Mouse (Mus musculus): ENCODE measurements around the gene Otx1. TPM values are rescaled to one million over a fixed set of nuclear protein-coding genes. Genes with fewer than 3 reads are reported as not detected.
A peak's percentile ranks its signal among the peaks of the same experiment; 100 is the strongest.

The Otx1 gene
- total RNA-seq, 4 experiments from 2014 or later: 4.9 to 7.1 (median 5.9) TPM

DNA sequence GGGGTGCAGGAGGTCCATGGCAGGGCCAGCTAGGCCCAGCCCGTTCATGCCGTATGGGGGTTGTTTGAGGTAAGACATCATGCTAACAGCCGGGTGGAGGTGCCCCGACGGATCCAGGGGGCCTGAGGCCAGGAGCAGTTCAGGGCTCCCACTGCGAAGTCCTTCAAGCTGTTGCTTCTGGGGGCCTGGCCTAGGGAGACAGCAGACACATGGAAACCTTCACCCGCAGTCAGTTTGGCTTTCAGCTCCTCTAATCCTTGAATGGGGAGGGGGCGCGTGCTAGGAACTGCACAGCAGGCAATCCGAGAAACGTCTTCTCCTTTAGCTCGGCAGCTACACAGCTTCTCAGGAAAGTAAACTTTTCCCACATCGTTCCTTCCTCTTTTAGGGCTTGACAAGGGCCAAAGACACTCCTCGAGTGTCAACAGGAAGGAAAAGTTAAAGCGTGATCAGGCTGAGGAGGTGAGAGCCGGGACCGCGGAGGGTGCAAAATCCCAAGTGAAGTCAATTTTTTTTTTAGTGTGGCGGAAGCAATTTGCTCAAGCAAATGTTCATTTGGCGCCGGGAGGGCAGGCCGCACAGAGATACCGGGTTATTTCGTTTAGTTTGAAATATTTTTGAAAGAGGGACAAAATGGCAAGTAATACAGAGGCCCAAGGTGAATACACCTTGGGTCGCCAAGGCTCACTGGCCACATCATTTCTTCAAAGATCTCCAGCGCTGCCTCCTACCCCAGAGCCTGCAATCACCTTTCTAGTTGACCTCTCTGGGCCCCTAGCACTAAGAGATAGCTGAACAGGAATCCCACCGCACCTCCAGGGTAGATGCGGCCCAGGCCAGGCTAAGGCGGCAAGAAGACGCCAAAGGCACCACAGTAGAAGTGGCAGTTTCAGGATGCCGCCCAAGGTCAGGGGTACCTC lies 3.0 kb downstream of the Otx1 start:
- peak in 1 of 2 experiments; percentile 6 for DNase-seq (ENCODE audit: low spot score in 2 of 2)

DNA sequence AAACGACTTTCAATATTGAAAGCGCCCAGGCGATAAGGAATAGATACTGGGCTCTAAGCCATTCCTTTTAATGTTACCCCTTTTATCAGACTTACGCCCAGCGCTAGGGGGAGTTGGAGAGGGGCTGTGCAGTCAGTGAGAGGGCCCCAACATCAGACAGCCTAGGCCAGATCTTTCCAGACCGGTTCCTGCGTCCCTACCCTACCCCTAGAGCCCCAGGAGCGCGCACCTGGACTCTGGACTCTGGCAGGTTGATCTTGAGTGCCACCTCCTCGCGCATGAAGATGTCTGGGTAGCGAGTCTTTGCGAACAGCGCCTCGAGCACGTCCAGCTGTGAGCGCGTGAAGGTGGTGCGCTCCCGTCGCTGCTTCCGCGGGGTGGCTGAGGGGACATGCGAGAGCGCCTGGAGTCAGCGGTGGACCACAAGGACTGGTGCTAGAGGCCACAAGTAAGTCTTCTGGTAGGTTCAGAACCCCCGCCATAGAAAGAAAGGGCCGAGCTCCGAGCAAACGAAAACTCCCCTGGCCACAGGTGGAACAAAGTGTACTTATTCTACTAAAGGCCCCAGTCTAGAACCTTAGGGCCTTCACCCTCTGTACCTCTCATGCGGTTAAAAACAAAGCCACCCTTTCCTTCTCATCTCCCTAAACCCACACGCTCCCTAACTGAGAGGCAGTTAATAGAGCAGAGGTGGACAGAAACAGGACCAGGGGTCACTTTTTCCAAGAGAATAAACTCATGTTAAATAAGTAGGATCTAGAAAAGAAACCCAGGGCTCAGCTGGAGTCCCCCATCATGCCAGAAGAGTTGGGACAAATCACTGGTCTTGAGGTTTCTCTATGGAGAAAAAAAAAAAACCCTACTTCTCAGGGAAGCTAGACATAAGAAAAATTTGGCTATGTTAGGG lies 4.3 kb downstream of the Otx1 start:
- DNase-seq (ENCODE audit: low spot score in 2 of 2): peak in 1 of 2 experiments; percentile 5

DNA sequence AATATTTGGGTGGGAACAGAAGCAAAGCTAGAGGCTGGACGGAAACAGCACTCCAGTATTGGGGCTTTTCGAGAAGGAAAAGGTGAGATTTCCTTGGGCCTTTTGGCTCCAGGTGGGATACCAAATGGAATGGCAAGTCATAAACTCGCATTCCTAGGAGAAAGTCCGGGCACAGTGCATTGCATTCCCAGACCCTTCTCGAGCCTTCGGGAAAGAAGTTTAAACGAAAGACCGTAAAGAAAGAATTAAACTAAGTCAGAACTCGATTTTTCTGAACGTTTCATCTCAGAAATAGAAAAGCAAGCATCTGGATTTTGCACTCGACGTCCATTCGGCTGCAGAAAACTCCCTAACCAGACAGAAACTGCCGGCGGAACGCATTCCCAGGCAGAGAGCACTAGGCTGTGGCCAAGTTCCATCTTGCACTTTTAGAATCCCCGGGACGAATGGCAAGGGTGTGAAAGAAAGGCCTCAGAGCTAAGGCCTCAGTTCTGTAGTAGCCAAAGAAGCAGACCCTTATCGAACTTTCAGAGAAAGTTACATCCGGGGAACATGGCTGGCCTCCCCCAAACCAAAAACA lies 5.0 kb downstream of the Otx1 start:
- peak in 1 of 2 experiments; percentile 13 for DNase-seq (ENCODE audit: low spot score in 2 of 2)

DNA sequence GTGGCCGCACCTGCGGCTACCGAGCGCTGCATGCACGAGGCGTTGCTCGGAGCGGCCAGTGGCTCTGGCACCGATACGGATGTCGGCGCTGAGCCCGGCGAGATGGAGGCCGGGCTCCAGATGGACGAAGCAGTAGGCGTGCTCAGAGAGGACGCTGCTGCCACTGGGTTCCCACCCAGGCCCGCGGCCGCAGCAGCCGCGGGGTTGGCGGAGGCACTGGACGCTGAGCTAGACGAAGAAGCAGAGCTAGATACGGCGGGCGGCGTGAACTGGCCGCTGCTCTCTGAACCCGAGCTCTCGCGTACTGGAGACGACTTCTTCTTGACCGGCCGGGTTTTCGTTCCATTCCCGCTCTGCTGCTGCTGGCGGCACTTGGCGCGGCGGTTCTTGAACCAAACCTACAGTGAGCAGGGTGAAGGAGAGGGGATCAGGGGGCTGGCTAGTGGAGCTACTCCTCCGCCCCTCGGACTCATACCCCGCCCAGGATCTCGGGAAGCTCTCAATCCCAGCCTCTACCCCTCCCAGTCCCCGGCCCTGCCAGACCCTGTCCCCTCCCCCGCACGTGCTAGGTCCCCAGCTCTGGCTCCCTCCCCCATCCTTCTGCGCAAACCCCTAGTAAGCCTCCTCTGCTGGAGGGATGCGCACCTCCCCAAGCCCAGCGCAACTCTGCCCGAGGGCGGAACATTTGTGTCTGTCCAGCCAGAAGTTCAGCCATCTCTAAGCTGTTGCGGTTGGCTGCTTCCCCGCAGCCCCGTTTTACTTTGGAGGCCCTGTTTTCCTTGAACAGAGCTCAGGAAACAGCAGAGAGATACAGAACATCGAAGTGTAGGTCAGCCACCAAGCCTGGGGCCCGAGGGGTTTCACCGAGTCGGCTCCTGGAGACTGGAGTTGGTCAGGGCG lies 5.8 kb downstream of the Otx1 start:
- peak; percentile 15 to 37 for DNase-seq (ENCODE audit: low spot score in 2 of 2)

DNA sequence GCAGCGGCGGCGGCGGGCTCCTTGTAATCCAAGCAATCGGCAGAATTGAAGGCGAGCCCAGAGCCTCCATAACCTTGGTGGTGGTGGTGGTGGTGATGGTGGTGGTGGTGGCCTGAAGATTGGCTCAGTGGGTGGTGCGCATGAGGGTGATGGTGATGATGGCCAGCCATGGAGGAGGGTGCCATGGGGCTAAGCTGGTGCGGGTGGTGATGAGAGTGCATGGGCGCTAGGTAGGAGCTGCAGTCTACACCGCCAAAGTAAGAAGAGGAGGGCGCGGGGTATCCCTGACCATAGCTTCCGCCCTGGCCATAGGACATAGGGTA lies 6.4 kb downstream of the Otx1 start:
- DNase-seq (ENCODE audit: low spot score in 2 of 2): no peak

DNA sequence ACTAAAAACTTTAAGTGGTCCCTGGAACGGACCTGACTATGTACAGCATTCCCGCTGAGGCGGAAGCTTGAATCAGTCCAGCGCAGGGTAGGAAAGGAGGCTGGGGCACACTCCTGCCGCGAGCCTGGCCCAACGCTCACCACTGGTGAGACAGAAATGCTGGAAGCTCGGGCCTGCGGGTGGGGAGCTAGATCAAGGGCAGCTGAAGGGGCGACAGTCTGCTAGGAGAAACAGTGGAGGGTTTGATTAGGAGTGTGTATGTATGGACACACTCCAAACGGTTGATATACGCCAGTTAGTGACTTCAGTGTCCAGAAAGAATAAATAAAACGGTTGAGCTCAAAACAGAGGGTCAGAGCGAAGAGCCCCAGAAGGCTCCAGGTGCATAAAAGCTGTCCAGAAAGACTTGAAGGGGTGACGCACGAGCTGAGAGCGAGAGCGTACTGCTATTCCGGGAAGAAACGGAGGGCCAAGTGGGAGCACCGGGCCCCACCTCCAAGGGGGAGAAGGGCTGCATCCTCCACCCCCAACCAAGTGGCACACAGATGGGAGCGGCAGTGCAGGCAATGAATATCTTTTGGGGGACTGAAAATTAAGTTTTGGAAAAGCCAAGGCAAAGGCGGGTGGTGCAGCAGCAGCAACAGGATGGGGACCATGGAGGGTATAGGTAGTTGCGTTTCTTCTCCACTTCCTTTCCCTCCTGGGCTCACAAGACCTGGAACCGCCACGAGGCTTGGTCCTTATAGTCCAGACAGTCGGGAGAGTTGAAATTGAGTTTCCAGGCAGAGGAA lies 7.0 kb downstream of the Otx1 start:
- DNase-seq (ENCODE audit: low spot score in 2 of 2): peak in 1 of 2 experiments; percentile 4

DNA sequence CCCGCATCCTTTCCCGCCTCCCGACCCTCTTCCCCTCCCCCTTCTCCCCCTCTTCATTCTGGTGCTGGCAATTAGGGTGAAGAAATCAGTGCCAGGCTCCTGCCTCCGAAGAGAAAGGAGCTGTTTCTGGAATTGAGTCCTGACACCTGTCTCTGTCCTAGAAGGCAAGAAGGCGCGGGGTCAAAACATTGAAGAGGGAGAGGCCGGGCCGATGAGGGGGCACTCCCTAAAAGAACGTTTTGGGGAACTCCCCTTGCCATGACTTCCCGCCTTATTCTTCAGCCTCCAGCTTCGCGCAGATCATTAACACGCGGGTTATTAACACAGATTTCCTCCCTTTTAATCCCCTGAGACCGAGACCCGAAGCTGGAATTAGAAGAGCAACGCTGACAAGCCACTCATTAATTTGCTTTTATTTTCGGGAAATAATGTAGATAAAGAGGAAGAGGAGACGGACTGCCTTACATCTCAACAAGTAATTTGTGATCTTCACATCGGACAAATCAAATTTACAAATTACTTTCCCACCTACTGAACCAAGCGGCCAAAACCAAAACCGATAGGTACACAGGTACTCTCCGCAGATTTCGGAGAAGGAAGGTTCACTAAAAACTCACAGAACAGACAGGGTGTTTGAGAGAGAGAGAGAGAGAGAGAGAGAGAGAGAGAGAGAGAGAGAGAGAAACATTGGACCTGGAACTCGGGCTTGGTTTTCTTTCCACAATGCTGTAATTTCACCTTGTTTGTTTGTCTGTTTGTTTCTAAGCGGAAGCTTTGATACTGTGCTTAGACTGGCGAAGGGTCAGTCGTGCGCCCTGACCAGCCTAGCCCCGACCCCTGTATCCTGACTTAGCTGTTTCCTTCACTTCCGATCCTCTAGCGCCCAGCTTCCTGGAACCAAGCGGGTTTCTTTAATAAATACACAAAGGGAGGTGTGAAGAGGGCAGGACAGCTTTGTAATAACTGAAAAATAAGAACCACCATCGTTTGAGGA lies 8.0 kb downstream of the Otx1 start:
- no peak for DNase-seq (ENCODE audit: low spot score in 2 of 2)

DNA sequence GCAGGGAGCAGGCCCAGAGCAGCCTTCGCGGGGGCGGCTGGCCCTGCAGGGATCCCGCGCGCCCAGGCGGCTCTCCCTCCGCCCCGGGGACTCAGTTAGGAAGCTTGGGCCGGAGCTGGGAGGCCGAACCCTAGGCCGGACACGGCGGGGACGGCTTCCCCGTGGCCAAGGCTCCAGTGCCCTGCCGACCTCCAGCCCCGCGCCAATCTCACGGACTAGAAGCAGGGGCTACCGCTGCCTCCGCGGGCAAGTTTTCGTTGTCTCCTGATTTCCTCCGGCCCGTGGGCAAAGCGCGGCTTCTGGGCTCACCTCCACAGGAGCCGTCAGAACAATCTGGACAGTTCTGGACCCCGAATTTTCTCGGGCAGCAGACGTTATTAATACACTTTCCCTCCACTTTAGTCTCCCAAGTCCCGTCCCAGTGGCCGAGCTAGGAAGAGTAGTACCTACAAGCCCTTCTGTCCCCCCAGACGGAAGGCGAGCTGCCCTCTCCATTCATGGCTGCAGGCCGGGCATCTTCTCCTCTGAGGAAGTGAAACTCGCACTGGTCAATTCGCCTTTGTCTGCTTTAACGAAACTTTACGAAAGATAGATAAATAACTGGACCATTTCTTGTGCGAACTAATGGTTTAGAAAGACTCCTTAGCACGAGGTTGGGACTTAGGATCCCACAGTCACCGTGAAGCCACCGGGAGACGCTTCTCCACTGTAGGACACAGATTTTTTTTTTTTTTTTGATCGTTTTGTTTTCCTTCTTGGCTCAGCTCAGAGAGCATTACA lies 8.9 kb downstream of the Otx1 start:
- peak in 1 of 2 experiments; percentile 35 for DNase-seq (ENCODE audit: low spot score in 2 of 2)

DNA sequence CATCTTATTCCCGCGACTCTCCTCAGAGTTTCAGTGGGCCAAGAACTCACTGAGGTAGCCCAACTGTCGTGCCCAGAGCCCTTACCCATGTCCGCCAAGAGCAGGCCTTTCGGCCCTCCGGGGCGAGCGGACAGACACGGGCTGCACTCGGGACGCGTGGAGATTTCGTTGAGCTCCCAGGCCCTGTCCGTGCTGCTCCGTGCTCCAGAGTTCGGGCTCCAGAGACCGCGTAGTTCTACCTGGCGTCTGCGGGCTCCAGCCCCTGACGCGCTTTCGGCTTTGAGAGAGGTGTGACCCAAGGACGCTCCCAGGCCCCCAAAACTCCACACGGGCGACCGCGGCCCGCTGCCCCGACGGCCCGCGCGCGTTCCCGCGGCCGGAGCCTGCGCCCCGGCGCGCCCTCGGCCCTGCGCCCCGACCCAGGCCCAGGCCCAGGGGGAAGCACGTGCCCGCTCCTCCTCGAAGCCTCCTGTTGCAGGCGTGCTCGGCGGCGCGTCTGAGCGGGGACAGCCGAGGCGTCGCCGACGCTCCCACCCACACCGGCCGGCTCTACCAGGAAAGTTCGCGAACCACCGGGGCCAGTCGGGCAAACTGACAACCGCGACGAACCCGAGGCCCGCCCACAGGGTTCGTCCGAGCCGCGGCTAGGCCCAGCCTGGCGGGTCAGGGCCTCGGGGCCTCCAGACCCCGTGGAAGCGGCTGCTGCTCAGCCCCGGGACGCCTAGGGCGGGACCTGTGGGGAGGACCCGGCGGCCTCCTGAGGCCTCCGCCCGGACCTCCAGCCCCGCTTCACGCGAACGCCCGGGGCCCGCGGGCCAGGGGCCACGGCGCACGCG lies 9.7 kb downstream of the Otx1 start:
- no peak for DNase-seq (ENCODE audit: low spot score in 2 of 2)

DNA sequence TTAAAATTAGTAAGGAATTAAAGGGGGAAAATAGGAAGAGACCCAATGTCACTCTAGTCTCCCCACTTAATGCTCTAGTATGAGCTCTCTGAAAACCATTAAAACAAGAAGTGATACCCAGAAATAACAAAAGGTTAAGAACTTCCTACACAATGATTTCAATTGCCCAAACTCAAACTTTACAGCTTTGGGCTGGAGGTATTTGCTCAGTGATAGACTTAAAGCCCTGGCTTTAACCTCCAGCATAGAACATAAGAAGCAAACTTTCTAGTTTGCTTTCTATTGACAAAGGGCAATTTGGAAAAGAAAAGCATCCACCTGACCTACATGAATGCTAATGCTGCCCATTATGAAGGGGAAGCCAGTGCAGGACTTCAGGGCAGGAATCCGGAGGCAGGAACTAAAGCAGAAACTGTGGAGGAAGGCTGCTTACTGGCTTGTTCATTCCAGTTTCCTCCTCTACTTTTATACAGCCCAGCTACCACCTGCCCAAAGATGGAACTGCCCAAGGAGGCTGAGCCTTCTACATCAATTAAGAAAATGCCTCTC lies 14.2 kb downstream of the Otx1 start:
- no peak for DNase-seq (ENCODE audit: low spot score in 2 of 2)

DNA sequence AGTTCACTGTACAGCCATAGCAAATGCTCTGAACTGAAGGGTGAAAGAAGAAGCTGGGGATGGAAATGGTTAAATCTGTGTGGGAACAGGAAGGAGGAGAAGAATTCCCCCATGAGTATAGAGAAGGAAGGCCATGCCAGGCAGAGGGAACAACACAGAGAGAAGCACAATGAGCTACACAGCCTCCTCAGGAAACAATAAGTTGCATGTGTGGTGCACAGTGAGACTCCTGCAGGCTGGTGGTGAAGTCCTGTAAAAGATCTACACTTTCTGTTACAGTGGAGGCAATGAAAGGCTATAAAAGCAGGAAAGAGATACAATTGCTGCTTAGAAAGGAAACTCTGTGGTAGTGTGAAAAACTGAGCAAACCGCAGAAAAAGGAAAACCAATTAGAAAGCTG lies 17.6 kb downstream of the Otx1 start:
- no peak for DNase-seq (ENCODE audit: low spot score in 2 of 2)

DNA sequence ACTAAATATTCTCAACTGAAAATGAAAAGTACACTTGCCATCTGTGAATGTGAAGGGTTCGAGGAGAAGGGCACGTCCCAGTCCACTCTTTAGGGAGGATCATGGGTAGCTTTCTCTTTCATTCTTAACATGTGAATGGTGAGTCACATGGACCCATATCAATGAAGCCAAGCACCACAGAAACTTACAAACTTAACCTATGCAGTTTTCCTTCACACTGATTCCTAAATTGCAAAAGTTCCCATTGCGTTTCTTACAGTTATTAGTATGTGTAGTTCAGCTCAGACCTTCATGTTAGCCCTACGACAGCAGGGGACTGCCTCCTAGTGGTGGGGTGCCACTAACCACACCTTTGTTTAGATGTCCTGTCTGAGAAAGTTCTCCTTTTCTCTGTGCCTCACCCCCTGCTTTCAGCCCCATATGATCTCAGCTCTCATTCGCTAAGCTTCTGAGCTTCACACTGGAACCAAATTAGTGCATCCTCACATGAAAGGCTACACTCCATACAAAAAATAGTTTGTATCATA lies 28.6 kb downstream of the Otx1 start:
- DNase-seq (ENCODE audit: low spot score in 2 of 2): no peak

DNA sequence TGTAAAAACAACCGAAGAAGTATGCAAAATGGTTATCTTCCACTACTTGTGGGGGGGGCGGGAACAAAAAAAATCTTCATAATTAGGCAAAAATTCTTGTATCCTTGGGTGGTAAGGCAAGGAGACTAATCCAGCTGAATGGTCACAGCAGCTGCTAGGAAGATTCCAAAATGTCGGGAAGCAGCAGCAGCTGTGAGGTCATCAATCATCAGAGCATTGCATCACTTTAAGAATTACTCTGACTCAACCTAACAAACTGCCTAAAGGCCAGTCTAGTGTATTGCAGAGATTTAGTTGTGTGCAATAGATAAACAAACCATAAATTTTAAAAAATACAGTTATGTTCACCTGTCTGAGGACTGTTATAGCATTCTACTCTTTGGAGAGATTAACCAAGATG lies 29.1 kb downstream of the Otx1 start:
- no peak for DNase-seq (ENCODE audit: low spot score in 2 of 2)

DNA sequence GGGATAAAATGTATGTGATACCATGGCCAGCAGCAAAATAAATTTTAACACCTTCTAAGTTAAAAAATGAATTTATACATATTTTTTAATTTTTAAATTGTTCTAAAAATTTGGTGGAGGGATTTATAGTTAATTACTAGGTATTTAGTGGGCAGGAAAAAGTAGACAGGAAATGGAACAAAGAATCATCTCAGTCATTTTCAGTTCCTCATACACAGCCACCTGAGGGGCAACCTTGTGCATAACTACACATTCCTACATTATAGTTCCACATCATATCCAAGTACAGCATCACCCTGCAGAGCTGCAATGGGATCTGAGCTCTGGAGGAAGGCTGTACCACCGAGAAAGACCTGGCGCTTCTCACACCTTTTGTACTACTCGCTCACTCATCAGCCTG lies 33.8 kb downstream of the Otx1 start:
- DNase-seq (ENCODE audit: low spot score in 2 of 2): no peak

DNA sequence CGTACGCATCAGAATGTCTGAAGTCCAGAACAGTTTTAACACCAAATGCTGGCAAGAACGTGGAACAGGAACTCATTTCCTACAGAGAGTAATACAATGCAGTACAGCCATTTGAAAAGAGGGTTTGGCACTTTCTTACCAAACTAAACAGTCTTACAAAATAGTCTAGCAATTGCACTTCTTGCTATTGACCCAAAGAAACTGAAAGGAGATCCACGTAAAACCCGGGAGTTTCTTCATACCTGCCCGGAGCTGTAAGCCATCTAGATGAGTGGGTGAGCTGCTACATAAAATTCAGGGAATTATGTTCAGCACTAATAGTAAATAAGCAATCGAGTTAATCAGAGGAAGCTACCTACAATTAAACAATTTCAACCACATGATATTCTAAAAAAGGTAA lies 47.5 kb downstream of the Otx1 start:
- no peak for DNase-seq (ENCODE audit: low spot score in 2 of 2)

DNA sequence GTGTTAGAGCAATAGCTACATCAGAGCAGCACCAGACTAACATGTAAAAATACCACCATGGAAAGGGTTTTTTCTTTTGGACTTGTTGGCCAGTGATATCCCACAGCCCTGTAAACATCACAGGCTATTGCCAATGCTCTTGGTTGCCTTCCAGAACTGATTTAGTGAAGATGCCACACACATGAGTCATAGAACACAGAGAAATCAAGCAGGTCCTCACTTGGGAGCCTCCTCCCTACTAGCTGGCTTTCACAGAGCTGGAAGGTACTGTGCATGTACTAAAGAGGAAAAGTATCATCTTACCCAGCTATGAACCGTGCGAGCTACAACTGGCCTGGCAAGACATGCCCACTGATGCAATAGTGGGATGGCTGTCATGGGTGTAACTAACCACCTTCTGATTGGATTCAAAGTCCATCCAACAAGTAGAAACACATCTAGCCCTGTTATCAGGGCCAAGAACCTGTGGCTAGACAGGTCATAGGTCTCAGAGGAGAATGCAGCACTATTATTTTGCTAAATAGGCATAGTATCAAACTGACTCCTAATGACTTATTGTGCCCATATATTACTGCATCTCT lies 51.0 kb downstream of the Otx1 start:
- no peak for DNase-seq (ENCODE audit: low spot score in 2 of 2)

Data from left cerebral cortex, adult 8-10 months (tissue).